Mouse (Mus musculus) kidney, adult 8-10 months (tissue): ENCODE measurements around the gene S100a3.

Experiments
- DNase-seq, 2 experiments: peaks; one replicate each; pipeline ENCODE4 v3.0.0; 2022

S100a3 gene

DNA sequence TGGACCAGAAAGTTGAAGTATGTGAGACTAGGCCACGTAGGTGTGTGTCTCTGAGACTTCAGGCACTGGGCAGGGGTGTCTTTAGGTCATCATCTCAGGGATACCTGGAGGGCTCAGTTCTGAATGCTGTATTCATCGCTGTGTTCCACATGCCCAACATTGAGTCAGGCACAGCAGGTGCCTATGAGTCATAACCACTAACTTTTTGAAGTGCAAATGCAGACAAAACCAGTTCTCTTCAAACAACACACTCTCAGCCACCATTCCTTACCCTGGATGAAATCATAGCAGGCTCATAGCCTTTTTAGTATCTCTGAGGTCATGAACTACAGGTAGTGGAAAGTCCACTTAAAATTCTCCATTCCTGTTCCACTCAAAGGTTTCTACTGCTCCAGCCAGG, 68.9 kb downstream of the S100a3 start:
- DNase-seq = no peak

DNA sequence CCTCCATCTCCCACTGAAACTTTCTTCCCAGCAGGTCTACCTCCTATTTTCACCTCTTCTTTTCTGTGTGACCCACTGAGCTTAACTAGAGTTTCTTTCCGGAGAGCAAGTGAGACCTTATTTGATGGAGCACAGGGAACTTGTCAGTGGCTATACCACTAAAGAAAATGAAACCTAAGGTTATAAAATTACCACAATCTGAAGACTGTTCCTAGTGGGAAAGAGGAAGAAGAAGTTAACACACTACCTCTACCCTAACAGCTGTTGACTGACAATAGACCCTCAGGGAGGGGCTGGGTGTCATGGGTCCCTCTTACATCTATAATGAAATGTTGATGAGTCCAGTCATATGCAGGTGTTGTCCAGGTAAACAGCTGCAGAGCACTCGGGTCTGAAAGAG, 71.6 kb downstream of the S100a3 start:
- DNase-seq = no peak

DNA sequence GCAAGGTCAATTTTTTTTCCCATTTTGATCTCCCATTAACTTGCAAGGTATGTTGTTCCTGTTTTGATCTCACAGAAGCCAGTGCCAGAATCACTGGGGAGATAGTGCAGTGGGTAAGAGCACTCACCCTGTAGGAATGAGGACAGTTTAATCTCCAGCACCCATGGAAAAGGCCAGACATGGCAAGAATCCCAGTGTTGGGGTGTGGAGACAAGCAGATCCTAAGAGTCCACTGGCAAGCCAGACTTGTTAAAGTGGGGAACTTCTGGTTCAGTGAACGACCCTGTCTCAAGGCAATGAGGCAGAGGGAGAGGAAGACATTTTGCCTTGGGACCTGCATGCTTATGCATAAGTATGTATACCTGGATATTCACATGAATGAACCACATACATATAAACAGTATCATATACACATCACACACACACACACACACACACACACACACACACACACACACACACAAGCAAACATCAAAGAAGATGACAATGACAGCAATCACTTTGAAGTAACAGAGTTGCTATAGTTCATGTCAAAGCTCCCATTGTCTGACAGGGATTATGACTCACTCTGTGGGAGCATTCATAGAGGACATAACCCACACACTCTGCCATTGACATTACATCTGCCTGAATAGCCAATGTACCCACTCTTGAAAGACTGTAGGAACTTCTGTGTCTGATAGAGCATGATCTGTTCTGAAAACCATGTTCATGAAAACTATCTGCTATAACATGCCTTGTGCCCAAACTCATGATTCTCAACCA, 78.3 kb downstream of the S100a3 start:
- no peak for DNase-seq

DNA sequence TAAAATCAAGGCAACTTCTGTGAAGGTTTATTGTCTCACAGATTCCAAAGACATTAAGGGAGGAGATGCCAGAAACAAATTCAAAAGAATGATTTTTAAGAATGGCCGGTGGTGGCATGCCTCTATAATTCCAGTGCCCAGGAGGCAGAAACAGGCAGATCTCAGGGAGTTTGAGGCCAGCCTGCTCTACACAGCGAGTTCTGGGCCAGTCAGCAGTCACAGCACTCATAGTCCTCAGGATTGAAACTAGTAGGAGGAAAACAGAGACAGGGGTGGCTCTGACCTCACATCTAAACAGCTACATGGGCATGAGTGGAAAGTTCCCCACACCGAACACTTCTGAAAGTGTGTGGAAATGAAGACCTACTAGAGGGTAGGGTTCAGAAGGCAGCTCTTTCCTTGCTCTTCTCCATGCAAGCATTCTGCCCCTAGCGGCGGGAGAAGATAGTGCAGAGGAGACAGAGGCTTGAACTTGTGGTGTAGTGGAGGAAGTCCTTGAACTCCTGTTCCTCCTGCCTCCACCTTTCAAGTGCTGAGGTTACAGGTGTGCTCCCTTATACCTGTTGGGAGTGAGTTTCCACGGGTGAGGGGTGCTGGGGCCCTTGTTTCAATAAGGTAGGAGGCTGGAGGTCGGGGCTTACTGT, 79.3 kb downstream of the S100a3 start:
- DNase-seq = peak in 1 of 2 experiments; percentile 23

DNA sequence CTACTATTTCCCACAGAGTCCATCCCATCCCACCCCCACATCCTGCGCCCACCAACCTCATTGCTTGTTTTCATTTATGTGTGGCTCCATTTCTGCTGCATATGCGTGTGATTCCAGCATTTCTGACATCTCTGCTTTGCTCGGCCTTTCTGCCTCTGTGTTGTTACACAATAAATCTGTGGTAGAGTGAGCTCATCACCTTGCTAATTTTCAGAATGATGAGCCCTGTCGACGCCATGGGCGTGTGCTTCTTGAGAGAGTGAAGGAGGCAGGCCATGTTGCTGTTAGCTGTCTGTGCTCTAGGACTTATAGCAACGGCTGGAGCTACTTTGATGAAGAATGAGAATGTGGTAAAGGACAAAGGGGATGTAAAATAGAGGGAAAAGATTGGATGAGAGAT, 80.6 kb downstream of the S100a3 start:
- DNase-seq = no peak

DNA sequence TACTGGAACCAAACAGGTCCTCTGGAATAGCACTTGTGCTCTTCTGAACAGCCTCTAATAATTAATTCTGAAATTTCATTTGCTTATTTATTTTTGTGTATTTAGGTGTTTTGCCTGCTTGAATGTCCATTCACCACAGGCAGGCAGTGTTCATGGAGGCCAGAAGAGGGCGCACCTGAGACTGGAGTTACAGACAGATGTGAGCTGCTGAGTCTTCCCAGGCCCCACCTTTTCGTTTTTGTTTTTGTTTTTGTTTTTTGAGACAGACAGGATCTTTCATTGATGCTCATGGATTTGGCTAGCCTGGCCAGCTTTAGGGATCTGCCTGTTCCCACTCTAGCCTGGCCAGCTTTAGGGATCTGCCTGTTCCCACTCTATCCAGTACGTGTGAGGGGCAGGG, 83.8 kb downstream of the S100a3 start:
- DNase-seq = peak; percentile 13 to 66

DNA sequence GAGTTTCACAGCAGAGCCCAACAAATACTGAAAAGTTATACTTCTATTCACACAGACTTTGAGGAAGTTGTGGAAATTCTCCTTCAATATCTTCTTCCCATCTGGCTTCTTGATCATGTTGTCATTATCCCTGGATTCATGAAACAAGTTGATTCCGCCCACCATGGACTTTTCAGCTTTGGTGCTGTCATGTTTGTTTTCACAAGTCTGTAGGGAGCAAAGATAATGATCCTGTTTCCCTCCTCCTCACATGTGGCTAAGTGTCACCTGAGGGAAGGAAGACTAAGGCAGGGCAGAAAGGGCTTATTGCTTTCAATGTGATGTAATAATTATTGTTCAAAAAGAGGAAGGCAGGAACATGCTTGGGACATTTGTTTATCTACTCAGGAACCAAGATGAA, 86.9 kb downstream of the S100a3 start:
- no peak for DNase-seq

DNA sequence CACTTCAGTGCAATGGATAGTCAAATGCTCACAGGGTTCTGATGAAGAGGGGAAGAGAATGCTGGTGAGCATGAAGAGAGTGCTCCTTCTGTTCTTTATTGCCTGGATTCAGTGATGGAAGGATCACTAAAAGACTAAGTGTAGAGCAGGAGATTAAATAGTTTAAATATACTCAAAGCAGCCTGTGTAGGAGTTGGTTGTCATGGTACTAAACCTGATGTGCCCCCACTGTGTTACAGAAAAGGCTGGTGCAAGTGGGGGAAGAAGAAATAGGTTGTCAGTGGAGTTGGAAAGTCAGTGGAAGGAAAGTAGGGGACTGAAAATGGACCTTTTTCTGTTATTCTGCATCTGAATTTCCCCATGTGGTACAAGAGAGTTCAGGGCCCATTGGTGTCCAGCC, 88.6 kb downstream of the S100a3 start:
- no peak for DNase-seq

DNA sequence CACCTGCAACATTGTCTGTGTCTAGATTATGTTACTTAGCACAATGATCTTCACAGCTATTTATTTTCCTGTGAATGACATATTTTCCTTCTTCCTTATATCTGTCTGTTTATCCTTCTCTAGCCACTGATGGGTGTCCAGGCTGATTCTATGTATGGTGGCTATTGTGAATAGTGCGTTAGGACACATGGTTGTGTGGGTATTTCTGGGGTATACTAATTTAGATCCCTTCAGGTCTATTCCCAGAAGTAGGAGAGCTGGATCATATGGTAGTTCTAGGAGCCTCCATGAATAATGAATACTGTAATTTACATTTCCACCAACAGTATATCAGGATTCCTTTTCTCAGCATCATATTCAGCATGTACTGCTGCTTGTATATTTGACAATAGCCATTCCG, 89.5 kb downstream of the S100a3 start:
- DNase-seq = no peak
